Mouse (Mus musculus) ovary, postnatal 10 days (tissue): ENCODE results near the gene Dppa3.

ENCODE experiments used
- DNase-seq: peaks from one replicate; pipeline ENCODE4 v3.0.0; 2022; ENCODE audit warnings: low spot score

The Dppa3 gene

DNA sequence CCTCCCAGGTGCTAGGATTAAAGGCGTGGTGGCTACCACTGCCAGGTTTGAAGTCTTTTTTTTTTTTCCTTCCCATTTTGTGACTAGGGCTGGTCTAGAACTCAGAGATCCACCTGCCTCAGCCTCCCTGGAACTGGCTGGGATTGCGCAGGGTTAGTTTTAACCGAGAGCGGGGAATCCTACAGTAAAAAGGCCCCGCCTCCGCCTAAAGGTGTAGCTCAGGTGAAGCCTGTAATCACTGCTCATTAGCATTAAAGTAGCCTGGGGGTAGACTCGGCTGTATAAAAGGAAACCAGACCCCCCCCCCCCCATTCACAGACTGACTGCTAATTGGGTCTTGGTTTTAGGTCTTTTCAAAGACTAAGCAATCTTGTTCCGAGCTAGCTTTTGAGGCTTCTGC, at the start of gene Dppa3:
Gene Dppa3, plus strand, starts transcription at position 301 of the 400 bp plus-strand sequence.
- DNase-seq, result no peak

DNA sequence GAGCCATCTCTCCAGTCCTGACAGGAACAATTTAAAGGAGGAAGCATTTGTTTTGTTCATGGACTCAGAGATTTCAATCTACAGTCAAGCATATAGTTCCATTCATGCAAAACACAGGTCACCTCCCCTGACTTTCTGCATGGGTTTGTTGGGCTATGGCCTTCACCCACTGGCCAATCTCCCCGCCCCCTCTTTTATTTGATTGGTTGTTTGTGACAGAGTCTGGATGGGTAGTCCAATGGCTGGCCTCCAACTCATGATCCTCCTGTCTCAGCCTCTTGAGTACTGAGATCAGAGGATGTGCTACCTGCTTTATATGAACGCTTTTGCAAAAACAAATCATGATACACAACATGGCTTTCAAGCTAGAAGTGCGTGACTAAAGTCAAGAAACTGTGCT, 49.2 kb upstream of the Dppa3 start:
- DNase-seq, result no peak

DNA sequence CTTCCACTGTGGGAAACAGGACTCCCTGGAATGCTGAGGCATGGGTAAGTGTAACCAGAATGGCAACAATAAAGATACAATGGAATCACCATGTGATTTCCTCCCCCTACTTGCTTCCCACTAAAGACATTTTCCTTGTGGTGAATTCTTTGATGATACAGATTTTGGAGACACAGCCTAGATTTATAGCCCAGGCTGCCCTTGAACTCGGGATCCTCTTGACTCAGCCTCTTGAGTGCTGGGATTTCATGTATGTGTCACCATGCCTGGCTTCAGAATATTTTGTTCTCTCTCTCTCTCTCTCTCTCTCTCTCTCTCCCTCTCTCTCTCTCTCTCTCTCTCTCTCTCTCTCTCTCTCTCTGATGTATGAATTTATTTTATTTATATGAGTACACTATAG, 47.1 kb upstream of the Dppa3 start:
- no peak for DNase-seq

DNA sequence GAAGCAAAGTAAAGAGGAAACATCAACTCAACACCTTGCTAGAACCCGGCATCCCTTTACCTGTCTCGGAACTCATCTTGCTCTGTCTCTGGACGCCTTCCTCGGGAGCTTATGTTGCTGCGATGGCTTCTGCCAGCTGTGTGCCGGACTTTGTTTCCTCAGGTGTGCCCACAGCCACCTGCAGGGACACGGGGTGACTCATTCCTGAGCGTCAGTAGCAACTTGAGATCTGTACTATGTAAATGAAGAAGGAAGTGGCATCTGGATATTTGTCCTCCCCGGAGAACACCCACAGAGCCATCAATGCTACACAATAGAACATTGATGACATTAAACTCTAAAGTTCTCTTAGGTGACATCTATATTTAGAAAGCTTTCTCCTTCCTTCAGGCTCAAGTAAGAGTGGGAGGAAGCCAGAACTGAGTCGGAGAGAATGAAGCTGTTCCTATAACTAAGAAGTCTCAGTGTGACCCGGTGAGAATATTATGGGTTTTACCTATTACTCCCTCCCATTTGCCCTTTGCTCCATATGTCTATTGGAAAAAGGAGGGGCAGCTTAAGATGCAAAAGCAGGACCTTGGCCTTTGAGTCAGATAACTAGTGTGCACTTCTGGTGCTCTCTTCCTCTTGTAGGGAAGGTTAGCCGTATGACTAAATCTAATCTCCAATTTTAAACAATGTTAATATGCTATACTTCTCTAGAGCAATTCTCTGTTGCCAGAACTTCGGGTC, 35.0 kb upstream of the Dppa3 start:
- no peak for DNase-seq

DNA sequence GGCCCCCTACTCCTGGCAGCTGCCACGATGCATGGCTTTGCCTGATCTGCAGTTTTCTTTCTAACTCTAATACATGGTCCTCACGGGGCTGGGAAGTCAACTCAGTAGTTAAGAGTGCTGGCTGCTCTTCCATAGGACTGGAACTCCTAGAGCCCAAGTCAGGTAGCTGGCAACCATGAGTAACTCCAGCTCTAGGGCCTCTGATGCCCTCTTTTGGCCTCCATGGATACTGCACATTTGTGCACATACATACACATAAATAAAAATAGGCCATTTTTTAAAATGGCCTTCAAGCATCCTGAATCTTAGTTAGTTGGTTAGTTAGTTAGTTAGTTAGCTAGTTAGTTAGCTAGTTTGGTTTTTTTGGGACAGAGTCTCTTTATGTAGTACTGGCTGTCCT, 33.3 kb upstream of the Dppa3 start:
- no peak for DNase-seq

DNA sequence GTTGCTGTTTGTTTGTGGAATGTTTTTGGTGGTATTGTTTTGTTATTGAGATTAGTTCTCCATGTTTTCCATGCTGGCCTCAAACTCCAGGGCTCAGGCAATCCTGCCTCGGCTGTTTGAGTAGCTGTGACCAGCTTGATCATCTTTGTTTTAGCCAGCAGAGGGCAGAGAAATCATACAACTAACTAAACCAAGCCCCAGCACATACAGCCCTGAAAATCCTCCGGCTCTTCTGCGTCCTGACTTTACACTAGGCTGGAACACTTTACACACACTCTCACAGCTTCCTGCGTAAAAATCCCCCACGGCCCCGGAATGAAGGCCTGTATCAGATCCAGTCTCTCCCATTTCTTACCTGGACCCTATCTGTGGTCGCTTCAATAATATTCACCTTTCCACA, 30.6 kb upstream of the Dppa3 start:
- DNase-seq, result no peak

DNA sequence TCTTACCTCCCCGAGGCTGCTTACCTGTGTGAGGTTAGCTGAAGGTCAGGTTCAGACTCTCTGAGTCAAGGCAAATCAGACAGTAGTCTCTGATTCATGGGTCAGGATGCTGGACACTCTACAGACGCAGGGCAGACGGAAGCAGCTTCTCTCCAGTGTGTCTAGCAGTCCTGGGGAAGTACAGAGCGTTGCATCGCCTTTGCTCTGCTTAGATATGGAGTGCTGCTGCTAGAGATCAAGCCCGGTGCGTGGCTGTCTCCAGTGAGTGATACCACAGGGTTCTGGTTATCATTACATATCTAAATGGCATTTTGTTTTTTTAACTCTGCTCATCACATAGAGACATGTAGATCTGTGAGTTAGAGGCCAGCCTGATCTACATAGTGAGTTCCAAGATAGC, 29.6 kb upstream of the Dppa3 start:
- no peak for DNase-seq

DNA sequence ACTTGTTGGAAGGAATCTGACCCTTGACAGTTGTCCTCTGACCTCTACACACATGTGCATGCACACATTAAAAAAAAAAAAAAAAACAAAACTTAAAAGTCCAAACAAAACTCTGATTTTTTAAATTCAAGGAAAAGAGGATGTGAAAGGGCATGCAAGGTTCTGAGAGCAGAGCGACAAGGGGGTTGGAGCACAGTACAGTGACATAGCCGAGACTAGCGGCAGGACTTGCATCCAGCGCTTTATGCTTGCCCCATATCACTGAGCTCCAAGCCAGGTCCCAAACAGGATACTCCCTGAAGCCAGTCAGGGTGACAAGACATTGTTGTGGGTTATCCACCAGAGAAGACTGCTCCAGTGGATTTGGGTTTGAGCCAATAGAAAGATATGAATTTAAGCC, 28.2 kb upstream of the Dppa3 start:
- DNase-seq, result no peak

DNA sequence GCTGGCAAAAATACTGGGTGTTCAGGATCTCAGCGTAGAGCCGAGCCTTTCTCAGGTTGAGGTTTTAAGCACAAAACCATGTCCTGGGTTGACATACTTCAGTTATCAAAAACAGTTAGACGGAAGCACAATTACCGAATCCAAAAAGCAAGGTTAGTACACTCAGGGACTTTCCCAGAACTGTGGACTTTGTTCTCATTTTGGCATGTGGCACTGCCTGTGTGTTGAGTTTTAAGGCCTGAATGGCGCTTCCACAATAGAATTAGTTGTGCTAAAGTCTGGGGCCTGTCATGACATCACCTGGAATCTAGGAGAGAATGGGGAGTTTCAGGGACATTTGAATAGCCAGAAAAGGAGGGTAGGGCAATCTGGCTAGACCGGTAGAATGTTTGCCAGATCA, 27.8 kb upstream of the Dppa3 start:
- no peak for DNase-seq

DNA sequence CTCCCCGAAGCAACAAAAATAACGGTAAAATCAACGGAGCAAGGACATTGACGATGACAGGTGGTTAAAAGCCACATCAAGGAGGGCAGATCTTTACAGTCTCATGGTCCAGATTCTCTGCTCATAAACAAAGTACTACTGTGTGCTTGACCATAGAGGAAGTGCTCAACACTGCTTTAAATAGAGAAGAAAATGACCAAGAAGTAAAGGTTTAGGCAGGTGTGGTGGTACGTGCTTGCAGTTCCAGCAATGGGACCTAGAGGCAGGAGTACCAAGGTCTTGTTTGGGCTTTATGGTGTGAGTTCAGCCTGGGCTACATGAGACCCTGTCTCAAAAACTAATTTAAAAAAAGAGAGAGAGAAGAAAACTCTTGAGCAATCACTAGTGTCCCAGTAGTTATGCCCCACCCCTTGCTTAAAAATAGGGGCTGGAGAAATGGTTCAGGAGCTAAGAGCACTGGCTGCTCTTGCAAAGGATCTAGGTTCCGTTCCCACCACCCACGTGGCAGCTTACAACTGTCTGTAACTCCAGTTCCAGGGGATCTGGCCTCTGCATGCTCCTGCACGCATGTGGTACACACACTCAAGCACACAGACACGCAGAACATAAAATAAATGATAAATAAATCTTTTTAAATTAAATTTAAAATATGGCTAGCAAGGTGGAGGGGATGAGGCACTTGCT, 27.0 kb upstream of the Dppa3 start:
- no peak for DNase-seq

DNA sequence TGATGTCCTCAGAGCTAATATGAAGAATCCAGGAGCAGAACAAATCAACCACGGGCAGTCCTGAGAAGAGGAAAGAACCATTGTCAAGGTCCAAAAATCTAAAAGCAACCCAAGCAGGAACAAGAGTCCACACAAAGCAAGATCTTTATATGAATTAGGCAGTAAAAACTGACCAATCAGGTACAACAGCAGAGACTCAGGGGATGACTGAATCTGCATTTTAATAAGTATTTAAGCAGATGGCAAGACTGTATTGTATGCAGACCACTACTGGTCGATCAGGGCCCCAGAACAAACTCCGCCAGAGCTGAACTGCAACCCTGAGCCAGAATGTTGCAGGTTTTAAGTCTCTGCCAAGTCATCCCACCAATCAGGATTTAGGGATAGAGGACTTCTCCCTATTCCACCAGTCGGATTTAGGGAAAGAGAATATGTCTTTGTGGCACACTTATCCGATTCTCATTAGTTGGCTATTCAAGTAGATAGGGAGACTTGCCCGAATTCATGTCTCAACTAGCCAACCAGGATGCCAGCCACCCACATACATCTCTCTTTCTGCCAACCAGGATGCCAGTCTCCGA, 26.1 kb upstream of the Dppa3 start:
- DNase-seq, result no peak

DNA sequence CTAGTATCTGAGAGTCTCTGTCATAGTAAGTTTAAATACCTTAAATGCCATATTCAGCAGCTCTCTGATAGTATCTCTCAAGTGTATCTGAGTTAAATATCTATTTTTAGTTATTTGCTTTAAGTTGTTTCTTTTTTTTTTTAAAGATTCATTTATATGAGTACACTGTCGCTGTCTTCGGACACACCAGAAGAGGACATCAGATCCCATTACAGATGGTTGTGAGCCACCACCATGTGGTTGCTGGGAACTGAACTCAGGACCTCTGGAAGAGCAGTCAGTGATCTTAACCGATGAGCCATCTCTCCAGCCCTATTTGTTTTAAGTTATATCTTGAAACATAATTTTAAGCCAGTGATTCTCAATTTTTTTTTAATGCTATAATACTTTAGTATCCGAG, 25.2 kb upstream of the Dppa3 start:
- no peak for DNase-seq

DNA sequence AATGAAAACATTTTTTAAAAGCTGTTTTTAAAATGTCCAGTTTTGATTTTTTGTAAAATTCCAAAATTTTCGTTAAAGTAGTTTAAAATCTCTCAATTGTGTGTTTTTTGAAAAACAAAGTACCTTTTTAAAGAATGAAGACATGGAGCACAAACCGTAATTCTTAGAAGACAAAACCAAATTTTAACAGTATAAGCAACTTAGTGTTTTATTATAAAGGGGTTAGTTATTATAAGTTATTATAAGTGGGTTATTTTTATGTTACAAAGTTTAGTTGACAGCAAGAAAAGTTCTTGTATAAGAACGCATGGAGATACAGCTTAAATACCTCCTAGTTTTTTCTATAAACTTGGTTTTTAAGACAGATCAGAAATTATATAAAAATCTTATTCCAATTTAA, 24.6 kb upstream of the Dppa3 start:
- DNase-seq, result no peak

DNA sequence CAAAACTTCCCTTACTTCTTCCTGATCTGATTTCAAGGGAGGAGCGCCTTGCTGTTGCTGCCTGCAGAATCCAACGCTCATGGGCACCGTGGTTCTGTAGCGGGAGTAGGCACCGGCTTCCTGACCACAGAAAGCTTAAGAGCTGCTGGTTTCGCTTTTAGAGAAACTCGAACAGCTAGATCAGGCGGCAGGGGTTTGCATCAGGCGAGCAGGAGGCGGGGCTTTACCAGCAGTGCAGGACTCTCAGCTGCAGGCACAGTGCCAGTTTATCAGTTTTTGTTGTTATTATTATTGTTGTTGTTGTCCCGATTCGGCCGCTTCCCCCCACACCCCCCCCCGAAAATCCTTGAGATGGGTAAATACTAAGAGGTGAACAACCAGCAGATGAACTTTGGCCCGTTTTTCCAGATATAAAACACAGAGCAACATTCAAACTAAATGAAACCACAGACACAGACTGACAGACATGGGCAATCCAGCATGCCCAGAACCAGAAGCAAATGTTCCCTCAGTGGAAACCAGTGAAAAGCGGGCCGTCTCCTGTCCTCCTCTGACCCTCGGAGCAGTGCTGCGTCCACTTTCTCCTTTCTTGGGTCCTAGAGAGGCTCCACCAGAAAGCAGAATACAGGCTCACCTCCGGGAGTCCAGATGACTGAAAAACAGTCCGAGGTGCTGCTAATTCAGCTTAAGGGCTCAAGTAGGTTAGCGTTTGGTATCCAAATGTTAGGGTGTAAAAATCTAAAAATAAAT, 23.8 kb upstream of the Dppa3 start, which contains the start of gene Apobec1:
Gene Apobec1, minus strand, starts transcription at position 203 of the 750 bp plus-strand sequence.
- peak; percentile 22 for DNase-seq

DNA sequence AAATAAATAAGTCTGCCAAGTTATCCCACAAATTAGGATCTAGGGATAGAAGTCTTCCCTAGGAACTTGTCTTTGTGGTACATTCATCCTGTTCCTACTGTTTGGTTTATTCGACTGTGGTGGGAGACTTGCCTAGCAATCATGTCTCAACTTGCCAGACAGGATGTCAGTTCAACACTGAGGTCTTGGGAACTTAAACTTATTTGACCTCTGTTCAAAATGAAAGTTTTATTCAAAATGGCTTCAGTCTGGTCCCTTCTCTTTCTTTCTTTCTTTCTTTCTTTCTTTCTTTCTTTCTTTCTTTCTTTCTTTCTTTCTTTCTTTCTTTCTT, 23.3 kb upstream of the Dppa3 start:
- no peak for DNase-seq

DNA sequence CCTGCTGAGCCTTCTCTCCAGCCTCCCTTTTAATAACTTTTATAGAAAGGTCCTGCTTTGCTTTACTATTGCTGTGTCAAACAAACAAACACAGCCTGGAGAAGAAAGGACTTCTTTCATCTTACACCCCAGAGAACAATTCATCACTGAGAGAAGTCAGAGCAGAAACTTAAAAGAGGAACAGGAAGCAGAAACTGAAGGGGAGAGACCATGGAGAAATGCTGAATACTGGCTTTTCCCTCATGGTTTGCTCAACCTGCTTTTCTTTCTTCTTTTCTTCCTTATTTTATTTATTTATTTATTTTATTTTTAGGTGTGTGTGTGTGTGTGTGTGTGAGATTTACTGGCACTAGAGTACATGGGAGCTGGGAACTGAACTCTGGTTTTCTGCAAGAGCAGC, 21.9 kb upstream of the Dppa3 start:
- DNase-seq, result no peak

DNA sequence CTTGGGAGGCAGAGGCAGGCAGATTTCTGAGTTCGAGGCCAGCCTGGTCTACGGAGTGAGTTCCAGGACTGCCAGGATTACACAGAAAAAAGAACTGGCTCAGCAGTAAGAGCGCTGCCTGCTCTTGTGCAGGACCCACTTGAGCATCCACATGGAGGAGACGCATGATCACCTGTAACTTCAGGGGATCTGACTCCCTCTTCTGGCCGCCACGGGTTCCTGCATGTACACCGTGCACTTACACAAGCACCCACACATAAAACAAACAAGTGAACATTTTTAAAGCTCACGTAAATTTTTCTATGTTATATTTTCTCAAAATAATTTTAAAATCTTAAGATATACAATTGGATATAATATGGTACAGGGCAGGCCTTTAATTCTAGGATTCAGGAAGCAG, 20.7 kb upstream of the Dppa3 start:
- no peak for DNase-seq

DNA sequence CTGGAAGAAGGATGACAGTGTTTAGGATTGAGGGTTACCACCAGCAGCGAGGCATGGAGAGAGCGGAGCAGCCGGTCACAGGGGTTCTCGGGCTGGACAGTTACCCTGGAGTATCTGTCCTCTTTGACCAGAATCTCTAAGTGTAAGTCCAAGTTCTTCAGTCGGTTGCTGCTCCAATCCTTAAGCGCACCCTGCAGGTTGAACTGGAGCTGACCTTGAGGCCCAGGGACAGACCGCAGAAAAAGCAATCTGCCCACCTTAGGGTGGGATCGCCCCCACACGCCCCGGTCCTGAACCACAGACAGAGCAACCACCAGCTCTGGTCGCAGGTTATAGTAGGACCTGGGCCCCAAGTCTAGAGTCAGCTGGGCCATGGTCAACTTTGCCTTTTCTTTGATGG, 19.5 kb upstream of the Dppa3 start:
- DNase-seq, result no peak

DNA sequence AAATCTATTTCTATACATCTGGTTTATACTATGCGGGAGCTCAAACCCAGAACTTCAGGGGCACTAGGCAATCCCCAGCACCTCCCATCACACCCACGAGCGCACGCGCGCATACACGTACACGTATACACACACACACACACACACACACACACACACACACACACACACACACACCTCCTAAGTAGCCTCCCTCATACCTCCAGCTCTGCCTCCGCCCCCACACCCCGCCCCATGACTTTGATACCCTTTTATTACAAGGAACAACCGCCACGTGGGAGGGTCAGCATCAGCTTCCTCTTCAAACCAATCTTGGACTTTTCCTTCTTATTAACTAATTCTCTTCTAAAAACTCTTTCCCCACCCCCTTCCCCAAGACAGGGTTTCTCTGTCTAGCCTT, 18.5 kb upstream of the Dppa3 start:
- no peak for DNase-seq

DNA sequence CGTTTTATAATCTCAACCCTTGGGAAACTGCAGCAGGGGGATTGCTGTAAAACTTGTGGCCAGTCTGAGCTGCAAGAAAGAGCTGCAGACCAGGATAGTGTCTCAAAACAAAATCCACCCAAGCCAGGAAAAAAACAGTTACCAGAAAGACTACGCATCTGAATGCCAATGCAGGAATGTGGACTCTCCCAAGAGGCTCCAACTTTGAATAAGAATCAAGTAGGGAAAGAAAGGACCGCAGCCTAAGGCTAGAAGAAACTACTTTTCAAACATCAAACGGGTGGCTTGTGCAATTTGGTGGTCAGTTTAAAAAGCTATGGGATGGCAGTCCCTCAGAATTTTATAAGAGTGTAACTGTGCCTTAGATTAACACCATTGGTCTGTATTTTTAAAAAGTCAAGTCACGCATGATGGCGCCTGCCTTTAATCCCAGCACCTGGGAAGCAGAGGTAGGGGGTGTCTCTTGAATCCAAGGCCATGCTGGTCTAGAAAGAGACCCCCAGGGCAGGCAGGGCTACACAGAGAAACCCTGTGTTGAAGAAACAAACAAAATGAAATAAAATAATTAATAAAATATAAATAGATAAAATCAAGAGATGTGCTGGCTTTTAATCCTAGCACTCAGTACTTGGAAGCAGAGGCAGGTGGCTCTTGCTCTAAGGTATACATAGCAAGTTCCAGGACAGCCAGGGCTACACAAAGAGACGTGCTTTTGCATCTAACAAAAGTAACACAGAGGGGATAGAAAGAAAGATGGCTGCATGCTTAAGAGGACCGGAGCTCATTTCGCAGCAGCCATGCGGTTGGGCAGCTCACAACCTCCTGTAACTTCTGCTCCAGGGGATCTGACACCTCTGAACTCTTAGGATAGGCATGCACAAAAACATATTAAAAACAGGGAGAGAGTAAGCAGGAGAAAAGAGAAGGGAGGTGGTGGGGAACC, 17.5 kb upstream of the Dppa3 start:
- DNase-seq, result no peak

DNA sequence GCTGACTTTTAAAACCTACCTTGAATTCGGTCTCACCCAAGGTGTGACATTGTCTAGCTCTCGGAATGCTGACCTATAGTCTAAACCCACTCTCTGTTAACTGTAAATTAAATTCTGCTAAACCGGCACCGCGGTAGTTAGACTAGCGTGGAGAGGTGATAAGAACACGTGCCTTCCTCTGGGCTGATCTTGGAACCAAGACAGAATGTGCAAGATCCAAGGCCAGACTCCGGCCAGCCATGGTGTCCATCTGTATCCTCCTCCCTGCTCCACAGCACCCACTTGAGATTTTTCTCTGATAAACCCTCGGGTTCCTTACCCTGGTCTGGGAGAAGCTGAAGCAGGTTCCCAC, 16.9 kb upstream of the Dppa3 start:
- no peak for DNase-seq

DNA sequence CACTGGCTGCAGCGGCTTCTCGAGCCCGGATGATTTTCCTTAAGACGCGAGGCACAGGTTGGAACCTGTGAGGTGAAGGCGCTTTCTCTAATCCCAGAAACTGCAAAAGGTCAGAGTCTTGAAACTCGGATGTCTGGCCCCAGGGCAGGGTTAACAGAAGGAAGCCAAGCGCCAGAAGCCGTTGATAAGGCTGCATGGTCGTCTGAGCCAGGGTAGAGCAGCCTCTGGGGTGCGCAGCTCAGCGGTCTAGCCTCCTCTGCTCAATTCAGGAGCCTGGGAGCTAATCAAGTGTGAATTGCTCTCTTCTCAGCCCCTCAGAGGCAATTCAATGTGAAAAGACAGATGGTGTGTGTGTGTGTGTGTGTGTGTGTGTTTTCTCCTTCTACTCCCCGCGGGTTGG, 16.4 kb upstream of the Dppa3 start, which contains the start of gene Gdf3:
Gene Gdf3, minus strand, starts transcription at position 317 of the 400 bp plus-strand sequence.
- DNase-seq, result no peak
